Mouse (Mus musculus) heart, postnatal 10 days (tissue): Measurements from ENCODE around the gene U2af2. TPM values are rescaled to one million over a fixed set of nuclear protein-coding genes. Genes with fewer than 3 reads are reported as not detected.

Experiments
- DNase-seq, 2 experiments: peaks; one replicate each; pipeline ENCODE4 v3.0.0; 2021
- intact Hi-C: fragments of 180-260 bp; cut with DNase I; formaldehyde crosslinking; loops from one replicate; pipeline ENCODE4 v1.15.1; 2025
- microRNA-seq, 2 experiments: library from miRNA; unstranded; fragments of <30 nt; microRNA quantifications; one replicate each; pipeline ENCODE4 v1.2.0; 2022
- total RNA-seq, 2 experiments: library from RNA; stranded (reverse); gene quantifications; 2 replicates each; pipeline ENCODE4 v1.2.3; 2021

U2af2 gene
- total RNA-seq, 2 experiments from 2014 or later = 102 to 109 TPM

DNA sequence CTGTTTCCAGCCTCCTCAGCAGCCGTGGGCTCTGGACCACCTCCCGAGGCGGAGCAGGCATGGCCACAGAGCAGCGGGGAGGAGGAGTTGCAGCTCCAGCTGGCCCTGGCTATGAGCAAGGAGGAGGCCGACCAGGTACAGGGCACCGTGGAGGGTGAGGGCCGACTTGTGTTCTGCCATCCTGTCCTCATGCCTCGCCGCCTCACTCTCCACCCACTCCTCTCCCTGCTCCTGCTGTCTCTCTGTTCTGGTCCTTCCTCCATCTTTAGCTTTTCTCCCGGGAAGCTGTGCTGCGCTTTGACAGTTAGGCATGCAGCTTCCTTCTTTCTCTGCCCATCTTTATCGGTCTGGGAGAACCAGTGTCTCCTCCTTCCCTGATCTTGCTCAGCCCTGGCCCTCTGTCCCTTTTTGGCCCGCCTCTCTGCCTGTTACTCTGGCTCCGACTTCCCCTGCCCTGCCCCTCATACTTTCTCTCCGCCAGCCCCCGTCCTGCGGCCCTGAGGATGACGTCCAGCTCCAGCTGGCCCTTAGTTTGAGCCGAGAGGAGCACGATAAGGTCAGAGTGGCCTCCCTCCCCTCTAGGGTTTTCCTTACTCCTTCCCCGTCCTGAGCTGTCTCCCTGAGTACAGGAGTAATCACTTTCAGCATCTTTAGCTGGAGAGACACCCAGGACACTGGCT is 31.0 kb downstream of the U2af2 start:
- intact Hi-C loops = no loop called here
- peak; percentile 47 to 53 for DNase-seq

DNA sequence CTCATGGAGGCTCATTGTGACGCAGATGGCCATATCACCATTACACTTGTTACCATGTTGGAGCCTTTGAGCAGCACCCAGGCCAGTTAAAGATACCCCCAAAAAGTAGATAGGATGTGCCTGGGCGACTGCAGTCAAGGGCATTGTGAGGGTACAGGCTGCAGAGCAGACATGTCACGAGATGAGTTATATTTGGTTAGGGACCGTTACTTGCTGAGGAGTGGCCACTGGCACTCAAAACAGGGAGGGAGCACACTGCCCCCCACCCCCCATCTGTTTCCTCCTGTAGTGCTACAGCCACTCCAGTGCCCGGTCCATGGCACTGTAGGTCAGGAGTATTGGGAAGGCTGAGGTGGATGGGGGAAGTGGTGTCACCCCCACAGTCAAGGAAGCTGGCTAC is 36.8 kb downstream of the U2af2 start:
- intact Hi-C loops = no loop called here
- DNase-seq = no peak

DNA sequence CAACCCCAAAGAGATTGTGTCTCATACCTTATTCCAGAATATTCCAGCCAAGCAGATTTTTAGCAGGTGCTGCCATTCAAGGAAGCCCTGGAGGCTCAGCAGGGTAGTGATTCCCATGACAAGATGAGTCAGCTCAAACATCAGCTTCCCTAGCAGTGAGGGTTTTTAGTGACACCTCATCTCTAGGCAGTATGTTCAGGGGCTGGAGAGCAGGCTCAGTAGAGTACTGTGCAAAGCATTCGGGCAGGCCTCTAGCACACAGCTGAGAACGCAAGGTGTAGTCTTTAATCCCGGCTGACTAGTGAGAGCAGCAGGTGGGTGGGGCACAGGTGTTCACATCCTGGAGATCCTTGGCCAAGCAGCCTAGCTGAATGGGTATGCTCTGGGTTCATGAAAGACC is 37.9 kb downstream of the U2af2 start:
- no peak for DNase-seq
- intact Hi-C loops = no loop called here

DNA sequence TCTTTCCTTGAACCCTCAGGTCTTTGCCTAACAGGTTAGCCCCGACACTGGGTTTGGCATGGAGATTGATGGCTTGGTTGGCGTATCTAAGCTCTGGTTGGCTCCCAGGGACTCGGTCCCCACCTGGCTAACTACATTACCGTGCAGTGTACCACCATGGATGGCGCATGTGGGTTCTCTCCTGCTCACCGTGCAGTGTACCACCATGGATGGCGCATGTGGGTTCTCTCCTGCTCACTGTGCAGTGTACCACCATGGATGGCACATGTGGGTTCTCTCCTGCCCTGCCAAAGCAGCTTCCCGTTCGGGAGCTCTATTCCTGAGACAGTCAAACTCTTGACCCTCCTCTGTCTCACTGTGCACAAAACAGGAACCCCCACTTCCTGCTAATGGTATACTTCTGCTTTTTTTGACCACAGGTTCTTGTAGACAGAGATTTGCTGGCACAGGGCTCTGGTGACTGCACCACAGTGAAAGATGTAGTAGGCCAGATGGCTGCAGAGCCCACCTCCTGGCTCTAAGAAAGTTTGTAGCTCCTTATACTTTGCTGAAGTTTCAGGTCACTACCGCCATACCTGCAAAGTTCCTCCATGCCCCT is 39.2 kb downstream of the U2af2 start:
- intact Hi-C loops = no loop called here
- no peak for DNase-seq

DNA sequence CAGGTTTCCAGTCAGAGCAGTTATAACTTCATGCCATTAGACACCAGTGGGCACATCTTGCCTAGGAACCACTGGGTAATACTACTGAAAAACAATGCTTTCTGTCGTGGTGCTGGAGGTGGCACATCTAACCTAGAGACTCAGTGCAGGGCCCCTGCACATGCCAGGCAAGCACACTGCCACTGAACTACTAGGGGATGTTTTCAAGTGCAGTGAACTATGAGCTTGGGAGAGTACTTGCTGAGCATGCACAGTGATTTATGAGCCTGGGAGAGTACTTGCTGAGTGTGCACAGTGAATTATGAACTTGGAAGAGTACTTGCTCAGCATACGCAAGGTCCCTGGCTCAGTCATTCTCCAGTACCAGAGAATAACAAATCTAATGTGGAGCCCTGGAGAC is 40.6 kb downstream of the U2af2 start:
- DNase-seq = no peak
- intact Hi-C loops = no loop called here

DNA sequence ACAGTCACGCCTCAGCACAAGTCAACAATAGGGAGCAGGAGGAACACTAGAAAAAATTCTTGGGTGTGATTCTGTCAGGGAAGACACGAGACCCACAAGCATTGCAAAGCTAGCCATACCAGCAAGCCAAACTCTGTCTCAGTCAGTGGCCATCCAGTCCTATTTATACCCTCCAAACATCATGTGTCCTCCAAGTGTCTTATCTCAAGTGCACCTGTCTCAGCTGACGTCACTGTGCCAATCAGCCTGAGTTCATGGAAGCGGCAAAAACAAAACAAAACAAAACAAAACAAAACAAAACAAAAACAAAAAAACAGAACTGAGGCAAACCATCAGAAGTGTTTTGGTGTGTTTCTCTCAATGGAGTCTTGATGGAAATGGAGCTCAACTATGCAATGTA is 46.3 kb downstream of the U2af2 start:
- DNase-seq = no peak
- intact Hi-C loops = no loop called here

DNA sequence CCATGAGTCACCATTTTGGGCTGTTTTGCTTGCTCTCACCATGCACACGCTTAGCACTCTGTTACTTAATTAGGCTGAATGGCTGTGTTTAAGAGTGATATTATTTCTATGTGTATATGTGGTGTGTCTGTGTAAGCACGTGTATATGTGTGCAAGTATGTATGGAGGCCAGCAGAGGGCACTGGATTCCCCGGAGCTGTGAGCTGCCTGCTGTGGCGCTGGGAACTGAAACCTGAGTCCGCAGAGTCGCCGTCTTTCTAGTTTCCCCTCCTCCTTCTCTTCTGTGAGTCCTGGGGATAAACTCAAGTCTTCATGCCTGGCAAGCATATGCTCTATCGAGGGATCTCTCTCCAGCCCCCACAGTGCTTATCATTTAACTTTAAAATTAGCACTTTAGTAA is 47.4 kb downstream of the U2af2 start:
- intact Hi-C loops = no loop called here
- DNase-seq = no peak

DNA sequence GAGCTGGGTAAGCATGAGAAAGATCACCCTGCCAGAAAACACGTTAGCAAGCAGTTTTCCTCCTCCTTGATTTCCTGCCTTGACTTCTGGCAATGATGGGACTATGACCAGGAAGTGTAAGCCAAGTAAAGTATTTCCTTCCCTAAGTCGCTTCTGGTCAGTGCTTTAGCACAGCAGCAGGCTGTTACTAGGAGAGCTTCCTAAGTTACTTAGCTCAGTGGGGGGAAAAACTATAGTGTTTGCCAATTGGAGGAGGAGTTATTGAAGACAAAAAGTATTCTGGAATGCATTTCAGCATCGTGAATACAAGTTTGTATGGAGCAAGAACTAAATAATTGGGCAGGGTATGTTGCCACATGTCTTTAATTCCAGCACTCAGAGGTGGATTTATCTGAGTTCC is 50.8 kb downstream of the U2af2 start:
- intact Hi-C loops = no loop called here
- no peak for DNase-seq

DNA sequence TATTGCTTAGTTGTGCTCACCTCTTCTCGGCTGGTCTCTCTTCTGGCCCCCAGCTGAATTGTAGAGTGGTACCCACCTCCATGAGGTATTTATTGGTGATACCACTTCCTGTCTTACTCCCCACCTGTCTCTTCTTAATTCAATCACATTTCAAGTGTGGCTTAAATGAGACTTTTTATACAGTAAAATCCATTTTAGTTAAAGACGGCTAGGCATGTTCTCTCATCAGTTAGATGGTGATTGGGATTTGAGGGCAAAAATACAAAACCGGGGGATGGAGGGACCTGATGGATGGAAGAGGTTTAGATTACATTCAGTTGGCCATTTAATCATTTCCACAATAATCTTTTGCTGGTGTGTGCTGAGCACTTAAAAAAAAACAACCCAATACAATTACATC is 54.9 kb downstream of the U2af2 start, which contains the start of gene Rfpl4:
Rfpl4 (minus strand) TSS at position 101 of the 400 bp plus-strand sequence.
- intact Hi-C loops = no loop called here
- no peak for DNase-seq

DNA sequence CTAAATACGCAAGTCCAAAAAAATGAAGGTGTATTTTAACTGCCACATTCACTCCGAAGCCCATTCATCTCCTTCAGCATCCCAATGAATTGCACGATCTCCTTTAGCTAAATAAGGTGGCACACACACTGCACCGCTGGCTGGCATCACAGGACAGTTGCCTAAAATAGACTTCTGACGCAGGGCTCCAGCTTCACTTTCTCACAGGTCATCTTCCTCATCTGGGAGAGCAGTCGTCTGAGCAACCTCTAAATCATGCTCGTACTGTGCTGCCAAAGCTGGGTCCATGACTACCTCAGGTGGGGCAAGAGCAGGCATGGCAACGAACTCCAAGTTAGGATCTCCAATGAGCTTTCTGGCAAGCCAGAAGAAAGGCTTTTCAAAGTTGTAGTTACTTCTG is 63.1 kb downstream of the U2af2 start:
- intact Hi-C loops = loop anchor here (2.0 to 5.0 kb wide), 2 partner anchors 44 to 183 kb away; partner anchors contain the start of gene Epn1
- DNase-seq = peak; percentile 53 to 60

DNA sequence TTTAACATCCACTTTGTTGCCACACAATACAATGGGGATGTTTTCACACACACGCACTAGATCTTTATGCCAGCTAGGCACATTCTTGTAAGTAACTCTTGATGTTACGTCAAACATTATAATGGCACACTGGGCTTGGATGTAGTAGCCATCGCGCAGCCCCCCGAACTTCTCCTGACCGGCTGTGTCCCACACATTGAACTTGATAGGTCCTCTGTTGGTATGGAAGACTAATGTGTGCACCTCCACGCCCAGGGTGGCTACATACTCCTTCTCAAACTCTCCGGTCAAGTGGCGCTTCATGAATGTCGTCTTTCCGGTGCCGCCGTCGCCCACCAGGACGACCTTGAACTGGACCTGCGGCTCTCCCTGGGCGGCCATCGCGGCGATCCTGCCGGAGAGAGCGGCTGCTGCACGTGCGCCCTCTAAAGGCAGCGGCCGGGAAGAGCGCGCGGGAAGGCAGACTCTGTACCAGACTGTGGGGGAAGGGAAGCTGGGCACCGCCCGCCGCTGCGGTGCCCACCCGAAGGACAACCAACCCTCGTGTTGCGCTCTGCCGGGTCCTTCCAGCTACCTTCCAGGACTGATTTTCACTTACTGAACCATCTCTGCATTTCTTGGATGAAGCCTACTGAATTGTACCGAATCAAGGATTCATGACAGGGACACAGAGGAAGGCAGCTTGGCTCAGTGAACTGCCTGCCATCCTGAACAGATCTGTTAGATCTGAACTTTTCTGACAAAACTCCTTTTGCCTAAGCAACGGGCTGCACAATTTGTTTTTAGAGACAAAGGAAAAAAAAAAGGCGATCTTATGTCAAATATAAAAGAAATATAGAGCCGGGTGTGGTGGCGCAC is 63.8 kb downstream of the U2af2 start, which contains the start of gene Rasl2-9:
Rasl2-9 (minus strand) TSS at position 402 of the 858 bp plus-strand sequence.
- peak; percentile 88 to 90 for DNase-seq
- intact Hi-C loops = loop anchor here (2.0 to 5.0 kb wide), 3 partner anchors 45 to 183 kb away; partner anchors contain the start of gene Epn1

Small RNAs within 50 kb of the gene (microRNA-seq; reads per million reads assigned to microRNA genes)
- gene Gm26217 = 0 reads per million in 2 experiments

Other genes with a start within 250 kb of the U2af2 start
- 100 to 1,000 TPM; 149 to 152 TPM for gene Ube2s, start 249.6 kb upstream of the U2af2 start, total RNA-seq
- under 1 TPM in 1 of 2 experiments, not detected in 1; 0.15 TPM for gene Shisa7, start 217.4 kb upstream of the U2af2 start, total RNA-seq
- 1 to 10 TPM; 3.6 to 4.7 TPM for gene Isoc2b, start 191.9 kb upstream of the U2af2 start, total RNA-seq
- gene Isoc2a, start 185.0 kb upstream of the U2af2 start, total RNA-seq = 10 to 100 TPM; 15.8 to 16.3 TPM
- not detected for gene Gm36210, start 155.6 kb upstream of the U2af2 start, total RNA-seq
- 10 to 100 TPM; 11.8 to 13.8 TPM for gene Zfp628, start 146.9 kb upstream of the U2af2 start, total RNA-seq
- 1 to 10 TPM; 4.9 to 5.2 TPM for gene Nat14, start 140.1 kb upstream of the U2af2 start, total RNA-seq
- 10 to 100 TPM; 12.5 TPM for gene Ssc5d, start 136.4 kb upstream of the U2af2 start, total RNA-seq
- gene Sbk2, start 97.7 kb upstream of the U2af2 start, total RNA-seq = 1 to 10 TPM; 7.2 to 9.0 TPM
- 10 to 100 TPM; 11.9 to 22.0 TPM for gene Sbk3, start 91.0 kb upstream of the U2af2 start, total RNA-seq
- 10 to 100 TPM; 18.4 to 19.1 TPM for gene Zfp579, start 66.0 kb upstream of the U2af2 start, total RNA-seq
- 1 to 10 TPM; 7.8 to 9.4 TPM for gene Zfp524, start 47.7 kb upstream of the U2af2 start, total RNA-seq
- 10 to 100 TPM; 21.6 to 25.6 TPM for gene Fiz1, start 47.4 kb upstream of the U2af2 start, total RNA-seq
- not detected for gene Gm44973, start 46.6 kb upstream of the U2af2 start, total RNA-seq
- gene Zfp865, start 41.8 kb upstream of the U2af2 start, total RNA-seq = 10 to 100 TPM; 22.4 to 23.2 TPM
- under 1 TPM; 0.26 to 0.32 TPM for gene Ccdc106, start 41.6 kb upstream of the U2af2 start, total RNA-seq
- gene 4632433K11Rik, start 28.0 kb upstream of the U2af2 start, total RNA-seq = not detected
- gene Zfp784, start 23.7 kb upstream of the U2af2 start, total RNA-seq = 1 to 10 TPM; 5.9 to 7.3 TPM
- gene Zfp580, start 10.6 kb upstream of the U2af2 start, total RNA-seq = 10 to 100 TPM; 10.6 to 12.6 TPM
- 100 to 1,000 TPM; 194 to 209 TPM for gene Epn1, start 18.1 kb downstream of the U2af2 start, total RNA-seq
- not detected for gene Rfpl4, start 54.8 kb downstream of the U2af2 start, total RNA-seq
- gene Rasl2-9, start 63.8 kb downstream of the U2af2 start, total RNA-seq = 1 to 10 TPM; 4.1 to 4.9 TPM
- not detected for gene Vmn1r55, start 87.5 kb downstream of the U2af2 start, total RNA-seq
- gene Vmn1r56, start 134.6 kb downstream of the U2af2 start, total RNA-seq = not detected
- gene Vmn1r57, start 156.3 kb downstream of the U2af2 start, total RNA-seq = not detected